Mouse (Mus musculus) olfactory bulb, adult 2 months (tissue): ENCODE data around the gene Spp2. TPM values are rescaled to one million over a fixed set of nuclear protein-coding genes. Genes with fewer than 3 reads are reported as not detected.

Experiments
- H3K27ac ChIP-seq: fragments of 200-500 bp; 2 replicates; pipeline ENCODE4 v1.5.1; 2012; ENCODE audit warnings: low read depth, low read length; ENCODE audit not compliant: insufficient read depth
- H3K4me1 ChIP-seq: fragments of 200-500 bp; 2 replicates; pipeline ENCODE4 v1.6.1; 2012; ENCODE audit warnings: low read length; ENCODE audit not compliant: control insufficient read depth, insufficient read depth
- H3K4me3 ChIP-seq: fragments of 200-500 bp; 2 replicates; pipeline ENCODE4 v1.5.1; 2012; ENCODE audit warnings: mild to moderate bottlenecking, low read depth, low read length, moderate library complexity; ENCODE audit not compliant: insufficient read depth
- CTCF ChIP-seq: fragments of 200-500 bp; IDR thresholded peaks from 2 replicates; pipeline ENCODE4 v1.5.1; 2012; ENCODE audit warnings: low read depth, mild to moderate bottlenecking, low read length, moderate library complexity; ENCODE audit not compliant: insufficient read depth
- POLR2A ChIP-seq: fragments of 200-500 bp; IDR thresholded peaks from 2 replicates; pipeline ENCODE4 v1.6.1; 2012; ENCODE audit warnings: mild to moderate bottlenecking, low read depth, low read length, moderate library complexity; ENCODE audit not compliant: insufficient read depth
- WGBS: fragments of 180-500 bp; shearing (Covaris S2); methylation state at CpG from one replicate; pipeline ENCODE4 v1.1.7; 2018; 5-methylcytosine and 5-hydroxymethylcytosine counted together
- polyA plus RNA-seq: library from polyadenylated mRNA; stranded (reverse); fragments of >200 nt; gene quantifications from 2 replicates; pipeline ENCODE4 v1.2.4, GENCODE M21; 2012; ENCODE audit warnings: low replicate concordance; ENCODE audit not compliant: missing spikeins, insufficient read depth, insufficient read length

Spp2 gene
- not detected in 2 replicates for polyA plus RNA-seq

- 92% methylated on average over 5 of the region's 5 CpGs for WGBS
- TF ChIP-seq POLR2A: no peak
- TF ChIP-seq CTCF: no peak
- Histone ChIP-seq H3K27ac (no peak within 1 kb of the TSS), H3K4me3 (no peak within 1 kb of the TSS), H3K4me1 (no peaks in the 10 kb centered on the region)
These were observed at the start of gene Spp2 for GRCm38 (mm10) chr1:88406807-88407198. Gene Spp2 (plus strand): TSS chr1:88406961.

- Histone ChIP-seq H3K4me3 (no peak overlapping the region), H3K4me1 (no peaks in the 10 kb centered on the region), H3K27ac (no peak overlapping the region)
- 79% methylated on average over 6 of the region's 6 CpGs for WGBS
- TF ChIP-seq POLR2A: no peak
- peak; percentile 6; the same call in 1 of the 2 replicates for TF ChIP-seq CTCF
These were observed 49.2 kb upstream of the Spp2 start for GRCm38 (mm10) chr1:88357458-88358090.

DNA sequence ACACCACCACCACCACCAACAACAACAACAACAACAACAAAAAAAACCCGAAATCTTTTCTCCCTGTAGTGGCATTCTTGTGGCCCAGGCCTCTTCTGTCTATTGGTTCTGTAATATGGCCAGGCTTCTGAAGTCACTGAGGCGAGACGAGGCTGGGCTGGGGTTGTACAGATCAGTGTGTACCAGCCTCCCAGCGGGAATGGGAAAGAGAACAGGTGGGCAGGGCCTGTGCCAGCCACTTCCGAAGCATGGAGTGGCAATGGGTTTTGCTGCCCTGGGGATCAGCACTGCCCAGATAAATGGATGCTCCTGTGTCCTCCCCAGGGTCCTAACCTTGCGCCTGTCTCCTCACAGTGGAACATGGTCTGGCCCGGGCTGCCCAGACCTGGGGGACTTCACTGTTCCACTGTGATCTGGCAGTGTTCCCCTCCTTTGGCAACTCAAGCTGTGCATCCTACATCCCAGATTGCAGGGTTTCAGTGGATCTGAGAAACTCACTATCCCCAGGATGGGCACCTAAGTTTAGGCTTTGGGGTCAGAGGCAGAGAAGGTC is 48.6 kb upstream of the Spp2 start:
- H3K27ac ChIP-seq: no peak overlapping the region
- no peaks in the 10 kb centered on the region for H3K4me1 ChIP-seq
- TF ChIP-seq CTCF (no peak), POLR2A (no peak)
- H3K4me3 ChIP-seq: no peak overlapping the region
- WGBS: 87% methylated on average over 7 of the region's 7 CpGs

GRCm38 (mm10) chr1:88361085-88361484 is 45.7 kb upstream of the Spp2 start:
- 79% methylated on average over 4 of the region's 4 CpGs for WGBS
- Histone ChIP-seq H3K27ac (no peak overlapping the region), H3K4me3 (no peak overlapping the region), H3K4me1 (no peaks in the 10 kb centered on the region)
- TF ChIP-seq CTCF (no peak), POLR2A (no peak)

DNA sequence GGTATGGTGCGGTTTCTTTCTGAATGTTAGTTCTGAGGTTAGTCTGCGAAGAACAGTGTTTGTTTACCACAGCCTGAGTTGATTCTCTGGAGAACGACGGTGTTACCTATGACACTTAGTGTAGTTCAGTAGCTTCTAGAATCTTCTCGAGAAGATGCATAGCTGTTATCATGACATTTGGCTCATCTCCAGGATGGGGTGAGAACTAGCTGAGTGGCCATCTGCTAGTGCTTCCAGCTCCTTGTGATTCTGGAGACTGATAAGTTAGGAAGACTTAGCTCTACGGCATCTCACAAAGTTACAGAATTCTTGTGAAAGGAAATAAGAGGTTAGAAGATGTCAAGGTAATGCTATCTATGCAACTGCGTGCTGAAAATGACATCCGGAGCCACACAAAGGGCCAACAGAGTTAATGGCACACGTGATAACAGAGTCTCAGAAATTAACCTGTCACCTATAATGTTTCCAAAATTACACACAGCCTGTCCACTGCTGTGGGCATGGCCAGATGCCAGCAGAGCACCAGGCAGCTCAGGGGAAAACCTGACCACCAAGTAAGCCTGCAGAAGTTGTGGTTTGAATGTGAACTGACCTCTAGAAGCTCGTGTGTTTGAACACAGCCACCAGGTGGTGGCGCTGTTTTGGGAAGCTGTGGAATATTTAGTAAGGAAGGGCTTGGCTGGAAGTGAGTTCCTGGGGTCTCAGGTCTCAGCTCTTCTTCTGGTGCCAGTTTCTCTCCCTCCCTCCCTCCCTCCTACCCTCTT is 39.7 kb upstream of the Spp2 start:
- 82% methylated on average over 11 of the region's 11 CpGs for WGBS
- no peak overlapping the region for H3K27ac ChIP-seq
- no peak for TF ChIP-seq POLR2A
- TF ChIP-seq CTCF: no peak
- H3K4me3 ChIP-seq: no peak overlapping the region
- H3K4me1 ChIP-seq: no peaks in the 10 kb centered on the region

GRCm38 (mm10) chr1:88378446-88378845 is 28.3 kb upstream of the Spp2 start:
- H3K4me1 ChIP-seq: no peaks in the 10 kb centered on the region
- H3K27ac ChIP-seq: no peak overlapping the region
- WGBS: 86% methylated on average over 1 of the region's 1 CpGs
- TF ChIP-seq CTCF (no peak), POLR2A (no peak)
- no peak overlapping the region for H3K4me3 ChIP-seq

GRCm38 (mm10) chr1:88391632-88392031 is 15.1 kb upstream of the Spp2 start:
- Histone ChIP-seq H3K4me3 (no peak overlapping the region), H3K4me1 (no peaks in the 10 kb centered on the region), H3K27ac (no peak overlapping the region)
- TF ChIP-seq CTCF (no peak), POLR2A (no peak)
- 84% methylated on average over 4 of the region's 4 CpGs for WGBS

DNA sequence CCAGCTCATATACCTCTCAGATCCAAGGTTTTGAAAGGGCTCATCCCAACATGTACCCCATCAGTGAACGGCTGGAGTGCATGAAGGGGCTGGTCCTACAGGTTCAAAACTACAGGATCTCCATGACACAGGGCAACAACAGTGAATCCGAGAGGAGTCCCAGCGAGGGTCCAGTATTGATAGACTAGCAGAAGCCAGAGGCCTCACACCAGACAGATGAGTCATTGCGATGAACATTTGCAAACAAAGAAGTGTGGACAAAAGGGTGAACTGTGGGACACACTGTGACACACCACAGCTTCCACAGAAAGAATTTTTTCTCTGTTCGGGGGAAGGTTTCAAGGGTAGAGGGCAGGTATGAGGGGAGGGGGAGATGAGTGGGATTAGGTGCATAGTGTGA is 13.4 kb upstream of the Spp2 start:
- H3K27ac ChIP-seq: no peak overlapping the region
- no peak overlapping the region for H3K4me3 ChIP-seq
- no peaks in the 10 kb centered on the region for H3K4me1 ChIP-seq
- no peak for TF ChIP-seq CTCF
- no peak for TF ChIP-seq POLR2A
- 93% methylated on average over 5 of the region's 5 CpGs for WGBS

DNA sequence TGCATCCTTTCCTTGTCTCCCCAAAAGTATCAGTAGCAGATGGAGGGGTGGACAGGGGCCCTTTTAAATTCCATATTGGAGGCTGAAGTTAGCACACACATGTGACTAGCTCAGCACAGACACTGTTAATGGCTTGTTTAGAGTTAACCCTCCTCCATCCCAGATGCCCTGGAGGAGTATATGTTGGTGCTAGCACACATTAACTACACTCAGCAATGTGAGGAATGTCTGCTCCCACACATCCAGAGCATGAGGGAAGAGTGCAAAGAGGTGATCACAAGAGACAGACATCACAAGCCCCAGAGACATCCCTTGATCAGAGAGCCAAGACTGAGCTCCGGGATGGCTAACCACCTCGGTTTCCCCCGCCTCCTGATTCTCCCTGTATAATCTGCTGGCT is 3.4 kb upstream of the Spp2 start:
- Histone ChIP-seq H3K4me3 (no peak overlapping the region), H3K27ac (no peak overlapping the region), H3K4me1 (peaks cover 3% of the 10 kb centered on the region; the same call in 1 of the 2 replicates)
- TF ChIP-seq CTCF: no peak
- TF ChIP-seq POLR2A: no peak
- 80% methylated on average over 3 of the region's 3 CpGs for WGBS
